Mouse (Mus musculus): ENCODE measurements around the gene Ush2a.

DNA sequence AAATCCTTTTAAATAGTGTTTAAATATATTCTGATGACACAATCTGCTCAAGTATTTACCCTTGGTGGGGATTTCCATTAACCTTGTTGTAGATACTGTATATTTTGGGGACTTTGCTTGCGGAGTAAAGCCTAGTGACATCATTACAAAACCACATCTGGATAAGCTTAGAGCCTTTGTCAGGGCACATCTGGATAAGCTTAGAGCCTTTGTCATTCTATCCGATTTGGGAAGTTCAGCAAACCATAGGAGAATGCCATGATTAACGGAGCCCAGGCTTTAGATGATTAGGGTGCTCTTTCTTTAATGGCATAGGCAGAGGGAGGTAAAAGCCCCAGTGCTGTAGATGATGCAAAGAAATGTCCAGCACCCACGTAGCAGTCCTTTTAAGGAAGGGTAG is 333.4 kb downstream of the Ush2a start:
- TF ChIP-seq CTCF (conservative IDR thresholded peaks at IDR 0.05; ENCODE audit: insufficient read depth, insufficient read length, low read depth, low read length) (no peak), POLR2A (IDR thresholded peaks at IDR 0.05; ENCODE audit: low read depth, low read length) (no peak)

Data from kidney, adult 2 months (tissue).